Mouse (Mus musculus): ENCODE data around the gene Btd. TPM values are rescaled to one million over a fixed set of nuclear protein-coding genes. Genes with fewer than 3 reads are reported as not detected.

Btd gene
- total RNA-seq, 2 experiments from 2014 or later: 3.8 to 5.8 TPM

DNA sequence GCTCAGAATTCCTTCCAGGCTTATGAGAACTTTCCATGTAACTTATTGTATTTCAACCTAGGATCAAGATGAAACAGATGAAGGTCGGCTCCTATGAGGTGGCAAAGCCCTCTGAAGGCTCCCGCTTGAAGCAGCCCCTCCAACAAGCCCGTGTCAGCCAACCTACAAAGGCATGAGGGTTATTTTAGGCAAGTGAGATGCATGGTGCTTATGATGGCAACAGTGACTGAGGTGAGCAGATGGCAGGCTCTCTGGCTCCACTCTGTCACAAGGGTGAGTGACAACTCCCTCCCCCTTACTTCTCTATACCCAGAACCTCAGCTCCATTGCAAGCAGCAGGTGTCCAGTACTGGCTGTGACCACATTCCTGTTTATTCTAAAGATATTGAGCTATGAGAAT, 56.5 kb downstream of the Btd start:
- Histone ChIP-seq H3K4me3 (no peak overlapping the region), H3K27ac (peak overlapping the region; percentile 68)
- no peak for DNase-seq
- intact Hi-C loops (cut with DNase I): loop anchor here (5.0 kb wide), 1 partner anchor 40 kb away; no protein-coding TSS in a partner anchor
- no peak for TF ChIP-seq CTCF (IDR thresholded peaks at IDR 0.05)

DNA sequence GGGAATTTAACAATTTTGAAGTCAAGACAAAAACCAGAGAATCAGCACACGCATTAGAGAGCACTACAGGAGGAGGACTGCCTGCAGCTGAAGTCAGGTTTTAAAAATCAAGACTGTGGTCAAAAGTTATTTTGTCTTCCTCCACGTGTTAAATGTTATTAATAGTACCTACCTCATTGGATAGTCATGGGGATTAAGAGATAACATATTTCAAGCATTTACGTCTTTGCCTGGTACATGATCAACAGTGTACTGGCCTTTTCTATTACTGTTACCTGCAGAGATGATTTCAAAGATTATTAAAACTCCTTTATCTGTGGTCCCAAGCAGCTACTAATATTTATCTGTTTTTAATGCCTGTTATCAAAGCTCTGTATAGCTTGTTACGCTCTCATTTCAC, 56.9 kb downstream of the Btd start:
- Histone ChIP-seq H3K4me3 (no peak overlapping the region), H3K27ac (peak overlapping the region; percentile 68)
- intact Hi-C loops (cut with DNase I): loop anchor here (5.0 kb wide), 1 partner anchor 40 kb away; no protein-coding TSS in a partner anchor
- DNase-seq: no peak
- TF ChIP-seq CTCF (IDR thresholded peaks at IDR 0.05): no peak

DNA sequence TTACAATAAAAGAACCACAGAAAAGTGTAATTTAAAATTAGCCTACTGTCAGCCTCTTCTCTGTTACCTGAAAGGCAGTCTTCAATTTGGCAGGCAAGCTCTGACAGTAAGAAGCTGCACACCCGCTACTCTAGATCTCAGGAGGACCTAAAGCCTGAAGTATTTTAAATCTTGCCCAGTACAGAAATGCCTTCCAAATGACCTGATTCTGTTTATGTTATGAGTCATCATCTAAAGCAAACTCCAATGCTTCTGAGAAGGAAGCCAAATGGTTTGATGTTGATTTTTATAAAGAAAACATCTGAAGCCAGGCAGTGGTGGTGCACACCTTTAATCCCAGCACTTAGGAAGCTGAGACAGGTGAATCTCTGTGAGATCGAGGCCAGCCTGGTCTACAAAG, 59.5 kb downstream of the Btd start:
- intact Hi-C loops (cut with DNase I): no loop called here
- TF ChIP-seq CTCF (IDR thresholded peaks at IDR 0.05): no peak
- Histone ChIP-seq H3K27ac (no peak overlapping the region), H3K4me3 (no peak overlapping the region)
- DNase-seq: no peak

DNA sequence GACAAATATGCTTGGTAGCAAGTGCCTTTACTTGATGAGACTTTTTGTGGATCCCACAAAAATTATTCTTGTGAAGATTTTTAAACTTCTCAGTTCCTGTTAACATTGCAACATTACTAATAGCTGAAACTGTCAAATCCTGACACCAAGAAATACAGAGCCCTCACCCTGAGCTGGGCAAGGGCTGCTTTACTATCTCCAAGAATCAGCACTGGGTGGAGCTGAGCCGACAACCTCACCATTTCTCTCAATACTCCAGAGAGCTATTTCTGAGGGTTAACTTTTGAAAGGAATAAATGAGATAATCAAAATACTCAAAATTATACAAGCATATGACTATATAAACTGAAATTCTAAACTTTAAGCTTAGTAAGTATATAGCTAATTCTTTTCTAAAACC, 68.5 kb downstream of the Btd start:
- TF ChIP-seq CTCF (IDR thresholded peaks at IDR 0.05): no peak

DNA sequence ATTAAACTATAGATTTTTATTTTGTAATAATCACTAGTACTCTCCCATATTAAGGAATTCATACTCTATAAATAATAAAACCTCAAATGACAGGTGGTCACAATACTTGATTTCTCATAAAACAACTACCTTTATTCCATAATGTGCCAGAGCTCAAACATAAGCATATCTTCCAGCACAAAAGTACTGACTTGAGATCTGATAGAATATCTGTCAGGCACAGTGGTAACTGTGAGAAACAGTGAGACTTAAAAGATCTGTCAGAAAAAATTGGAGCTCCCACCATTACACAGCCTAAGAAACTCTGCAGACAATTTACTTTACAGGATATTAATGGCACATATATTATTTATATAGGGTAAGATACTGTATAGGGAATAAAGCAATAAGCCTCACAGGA, 74.8 kb downstream of the Btd start:
- no peak for DNase-seq
- H3K4me3 ChIP-seq: no peak overlapping the region
- no peak overlapping the region for H3K27ac ChIP-seq
- no peak for TF ChIP-seq CTCF (IDR thresholded peaks at IDR 0.05)
- intact Hi-C loops (cut with DNase I): no loop called here

More for the DNA sequence above, 68.5 kb downstream of the Btd start:
- intact Hi-C loops (cut with DNase I): no loop called here
- no peak for DNase-seq
- no peak overlapping the region for H3K27ac ChIP-seq
- no peak overlapping the region for H3K4me3 ChIP-seq

DNA sequence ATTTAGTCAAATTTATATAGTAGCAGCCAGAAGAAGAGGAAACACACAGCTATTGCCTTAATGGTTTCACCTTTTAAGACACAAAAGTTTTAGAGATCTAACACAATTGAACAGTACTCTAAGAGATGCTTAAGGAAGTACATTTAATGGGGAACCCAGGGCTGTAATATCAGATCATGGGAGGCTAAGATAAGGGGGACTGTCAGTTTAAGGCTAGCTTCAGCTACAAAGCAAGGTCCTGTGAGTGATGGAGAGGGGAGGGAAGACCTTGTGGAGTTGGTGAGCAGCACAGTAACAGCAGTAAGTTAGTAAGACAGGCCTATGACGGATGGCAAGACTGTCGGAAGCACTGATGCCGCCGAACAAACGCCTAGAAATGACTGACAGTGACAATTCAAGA, 76.5 kb downstream of the Btd start:
- DNase-seq: no peak
- H3K27ac ChIP-seq: no peak overlapping the region
- intact Hi-C loops (cut with DNase I): no loop called here
- no peak for TF ChIP-seq CTCF (IDR thresholded peaks at IDR 0.05)
- H3K4me3 ChIP-seq: no peak overlapping the region

Other genes with a start within 250 kb of the Btd start
- gene Sh3bp5, start 204.9 kb upstream of the Btd start, total RNA-seq (2021): 10 to 100 TPM; 55.1 to 58.5 TPM
- gene Eaf1, start 146.6 kb upstream of the Btd start, total RNA-seq (2021): 10 to 100 TPM in 1 of 2 experiments, 1 to 10 TPM in 1; 7.1 to 11.5 TPM
- gene Mettl6, start 146.0 kb upstream of the Btd start, total RNA-seq (2021): 1 to 10 TPM; 9.5 to 9.8 TPM
- gene Colq, start 49.7 kb upstream of the Btd start, total RNA-seq (2021): 1 to 10 TPM; 5.8 to 7.5 TPM
- under 1 TPM; 0.70 to 0.84 TPM for gene Gm49387, start 150 bp upstream of the Btd start, total RNA-seq (2021)
- gene Hacl1, start 258 bp downstream of the Btd start, total RNA-seq (2021): 1 to 10 TPM; 4.9 to 5.7 TPM
- gene Ankrd28, start 189.6 kb downstream of the Btd start, total RNA-seq (2021): 10 to 100 TPM; 41.3 to 51.4 TPM

Data from gastrocnemius, adult 2 months (tissue).